Mouse (Mus musculus): Measurements from ENCODE around the gene Pus7l. TPM values are rescaled to one million over a fixed set of nuclear protein-coding genes. Genes with fewer than 3 reads are reported as not detected.

The Pus7l gene
- total RNA-seq (2021), result 1 to 10 TPM; 1.7 to 2.1 TPM
- long read RNA-seq, experiment 1, partial matches to known transcripts, result 1 of 3 reads
- long read RNA-seq, experiment 1, other reads (novel, unspliced or antisense), result 0 of 3 reads
- long read RNA-seq, experiment 2, partial matches to known transcripts, result 1 of 2 reads
- long read RNA-seq, experiment 2, other reads (novel, unspliced or antisense), result 0 of 2 reads

DNA sequence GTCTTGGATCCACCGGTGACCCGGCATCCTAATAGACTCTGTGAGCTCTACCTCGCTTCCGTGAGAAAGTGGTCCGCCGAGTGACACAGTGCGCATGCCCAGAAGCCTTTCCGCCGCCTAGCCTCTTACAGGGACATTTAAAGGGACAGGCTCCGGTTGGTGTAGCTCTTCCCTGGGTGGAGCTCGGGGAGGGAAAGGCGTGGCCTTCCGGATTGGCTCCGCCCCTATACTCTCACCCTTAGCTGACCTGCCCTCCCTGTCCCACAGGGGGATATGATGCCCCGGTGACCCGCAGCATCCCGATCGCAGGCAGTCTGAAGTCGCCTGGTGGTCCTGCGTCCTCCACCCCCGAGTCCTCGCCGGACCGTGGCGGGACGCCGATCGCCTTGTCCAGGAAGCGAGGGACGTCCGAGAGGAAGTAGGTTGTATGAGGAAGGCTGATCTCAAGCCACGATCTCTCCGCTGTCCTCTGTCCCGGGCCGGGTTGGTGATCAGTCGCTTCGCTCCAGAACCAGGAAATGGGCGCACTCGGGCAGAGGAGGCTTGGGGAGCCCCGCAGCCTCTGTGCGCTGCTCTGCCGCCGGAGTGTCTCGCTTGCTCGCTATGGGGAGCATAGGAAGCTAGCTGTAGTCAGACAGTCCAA lies at the start of gene Pus7l, which contains the start of gene Irak4:
Gene Pus7l, minus strand, starts transcription at position 139 of the 643 bp plus-strand sequence.
Gene Irak4, plus strand, starts transcription at position 235 of the 643 bp plus-strand sequence.
- DNase-seq, result peak; percentile 93
- intact Hi-C loops (cut with DNase I; ENCODE audit: low total_unique reads), result no loop called here

DNA sequence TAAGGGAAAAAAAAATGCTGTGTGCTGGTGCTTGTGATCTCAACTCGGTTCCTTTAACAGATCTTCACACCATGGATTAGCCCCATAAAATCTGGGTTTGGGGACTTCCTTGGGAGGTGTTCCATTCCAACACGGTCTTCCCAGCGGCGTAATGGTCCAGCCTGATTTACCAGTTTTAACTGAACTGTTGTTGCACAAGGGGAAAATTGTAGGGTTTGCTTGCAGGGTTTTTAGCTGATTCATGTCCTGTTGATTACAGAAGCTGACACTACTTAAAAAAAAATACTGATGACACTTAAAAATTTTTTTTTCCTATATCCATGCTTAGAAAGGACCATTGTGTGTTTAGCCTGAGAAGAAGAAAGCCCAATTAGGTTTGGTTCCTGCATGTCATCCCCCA lies 48.0 kb upstream of the Pus7l start:
- intact Hi-C loops (cut with DNase I; ENCODE audit: low total_unique reads), result no loop called here
- no peak for DNase-seq

DNA sequence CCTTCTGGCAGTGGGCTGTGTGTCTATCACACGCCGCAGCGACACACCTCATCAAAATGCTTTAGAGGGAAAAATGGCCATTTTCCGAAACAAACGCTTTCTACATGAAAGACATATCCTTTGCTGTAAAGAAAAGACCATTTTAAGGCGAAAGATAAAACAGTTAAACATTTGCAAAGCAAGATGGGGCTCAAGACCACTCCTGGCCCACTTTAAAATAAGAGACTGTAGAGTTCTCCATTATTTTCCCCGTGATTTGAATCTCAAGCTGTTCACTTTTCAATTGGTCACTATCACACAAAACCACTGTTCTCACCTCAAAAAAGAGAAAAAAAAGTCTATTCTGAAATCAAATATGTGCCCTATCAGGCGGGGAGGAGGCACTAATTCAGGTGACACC lies 46.7 kb upstream of the Pus7l start:
- intact Hi-C loops (cut with DNase I; ENCODE audit: low total_unique reads), result no loop called here
- no peak for DNase-seq

DNA sequence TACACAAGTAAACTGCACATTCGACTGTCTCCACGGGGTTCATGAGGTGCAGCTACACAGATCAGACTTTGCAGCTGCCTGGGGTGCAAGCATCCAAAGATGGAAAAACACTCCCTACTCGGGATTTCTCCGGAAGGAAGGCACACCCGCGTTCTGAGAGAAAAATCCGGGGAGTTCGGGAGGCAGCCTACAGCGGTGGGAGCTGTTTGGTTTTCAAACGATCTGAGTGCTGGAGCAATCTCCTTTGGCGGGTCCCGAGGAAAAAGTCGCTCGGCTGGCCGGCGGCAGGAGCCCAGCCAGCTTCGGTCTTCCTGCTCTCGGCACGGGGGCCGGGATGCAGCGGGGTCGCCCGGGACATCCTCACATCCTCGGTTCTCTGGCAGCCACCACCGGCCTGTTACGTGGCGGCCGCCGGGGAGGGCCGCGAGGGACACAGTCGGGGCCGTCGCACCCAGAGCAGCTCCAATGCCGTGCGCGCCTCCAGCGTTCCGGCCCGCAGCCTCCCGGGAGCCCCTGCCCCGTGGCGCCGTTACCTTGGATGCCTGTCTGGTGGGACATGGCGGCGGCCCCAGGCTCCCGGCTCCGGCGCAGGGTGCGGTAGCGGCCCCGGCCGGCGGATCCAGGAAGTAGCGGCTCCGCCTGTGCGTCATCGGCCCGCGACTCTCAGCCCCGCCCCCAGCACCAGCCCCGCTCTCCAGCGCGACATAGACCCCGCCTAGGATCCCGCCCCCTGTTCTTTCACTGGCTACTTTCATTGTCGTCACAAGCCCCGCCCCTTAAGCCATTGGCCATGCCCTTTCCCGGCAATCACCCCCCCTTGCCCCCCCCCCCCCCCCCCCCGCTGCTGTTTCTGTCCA lies 46.1 kb upstream of the Pus7l start, which contains the start of gene Twf1:
Gene Twf1, minus strand, starts transcription at position 671 of the 857 bp plus-strand sequence.
- intact Hi-C loops (cut with DNase I; ENCODE audit: low total_unique reads), result no loop called here
- DNase-seq, result peak; percentile 99

DNA sequence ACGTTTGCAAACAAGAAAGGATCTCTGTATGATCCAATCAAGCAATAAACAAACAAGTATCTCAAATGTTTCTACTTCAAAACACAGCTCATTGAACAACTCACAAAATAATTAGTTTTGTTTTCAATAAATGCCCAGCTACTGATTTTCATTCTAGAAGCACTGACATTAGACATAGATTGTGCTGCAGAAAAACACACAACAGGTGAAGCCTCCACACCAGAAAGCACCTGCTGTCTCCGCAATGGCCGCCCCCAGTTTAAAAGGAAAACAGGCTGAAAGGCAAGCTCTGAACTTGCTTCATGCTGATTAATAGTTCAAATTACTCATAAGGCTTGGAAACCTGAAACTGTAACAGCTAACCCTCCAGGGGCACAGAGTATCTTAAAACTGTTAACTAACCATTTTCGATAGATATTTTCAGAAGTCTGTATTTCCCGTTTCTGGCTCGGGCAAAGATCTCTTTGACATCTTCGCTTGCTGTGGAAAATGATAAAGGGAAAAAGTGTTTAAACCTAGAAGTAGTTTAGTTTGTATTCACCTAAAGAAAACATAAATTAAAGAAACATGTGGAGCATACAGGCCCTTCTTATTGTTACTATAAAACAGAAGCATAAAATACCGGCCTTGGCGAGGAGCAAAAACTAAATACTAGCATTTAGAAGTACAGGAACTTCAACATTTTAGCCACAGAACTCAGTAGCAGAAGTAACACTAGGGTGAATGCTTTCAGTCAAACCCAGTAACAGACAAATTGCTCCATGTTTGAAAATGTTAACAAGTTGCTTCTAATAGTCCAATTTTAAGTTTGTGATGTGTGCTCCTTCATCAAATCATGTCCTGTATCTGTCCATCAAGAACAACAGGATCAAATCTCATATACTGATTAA lies 44.7 kb upstream of the Pus7l start:
- no peak for DNase-seq
- intact Hi-C loops (cut with DNase I; ENCODE audit: low total_unique reads), result no loop called here

DNA sequence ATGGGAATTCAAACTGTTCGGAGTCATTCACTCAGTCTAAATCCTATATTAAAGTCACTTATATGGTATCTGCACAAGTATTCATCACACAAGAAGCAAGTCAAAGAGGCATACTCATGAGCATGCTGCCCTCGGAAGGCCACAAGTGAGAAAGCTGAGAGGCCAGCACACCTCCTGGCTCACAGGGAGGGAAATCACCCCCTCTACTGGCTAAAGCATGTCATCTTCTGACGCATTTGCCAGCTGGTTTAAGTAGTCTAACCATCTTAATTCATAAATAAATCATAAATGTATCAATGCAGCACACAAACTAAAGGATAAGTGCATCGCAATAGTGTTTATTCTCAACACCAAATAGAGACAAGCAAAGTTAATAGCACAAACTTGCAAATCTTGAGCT lies 41.4 kb upstream of the Pus7l start:
- DNase-seq, result no peak
- intact Hi-C loops (cut with DNase I; ENCODE audit: low total_unique reads), result no loop called here

DNA sequence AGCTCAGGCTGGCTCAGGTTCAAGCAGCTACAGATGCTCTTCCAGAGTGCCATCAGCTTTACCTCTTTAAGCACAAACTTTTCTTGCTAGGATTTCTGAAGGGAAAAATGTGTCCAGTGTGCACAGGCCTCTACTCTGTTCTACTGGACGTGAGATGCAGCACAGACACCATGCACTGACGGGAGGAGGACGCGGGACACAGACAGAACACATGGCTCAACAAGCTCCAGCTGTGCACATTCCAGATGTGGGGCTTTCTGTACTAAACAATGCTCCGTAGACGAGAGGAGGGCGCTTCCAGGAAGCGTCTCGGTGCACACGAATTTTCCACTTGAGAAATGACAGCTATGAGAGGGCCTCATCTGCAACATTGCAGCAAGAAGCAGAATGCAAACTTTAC lies 39.8 kb upstream of the Pus7l start:
- no peak for DNase-seq
- intact Hi-C loops (cut with DNase I; ENCODE audit: low total_unique reads), result no loop called here

DNA sequence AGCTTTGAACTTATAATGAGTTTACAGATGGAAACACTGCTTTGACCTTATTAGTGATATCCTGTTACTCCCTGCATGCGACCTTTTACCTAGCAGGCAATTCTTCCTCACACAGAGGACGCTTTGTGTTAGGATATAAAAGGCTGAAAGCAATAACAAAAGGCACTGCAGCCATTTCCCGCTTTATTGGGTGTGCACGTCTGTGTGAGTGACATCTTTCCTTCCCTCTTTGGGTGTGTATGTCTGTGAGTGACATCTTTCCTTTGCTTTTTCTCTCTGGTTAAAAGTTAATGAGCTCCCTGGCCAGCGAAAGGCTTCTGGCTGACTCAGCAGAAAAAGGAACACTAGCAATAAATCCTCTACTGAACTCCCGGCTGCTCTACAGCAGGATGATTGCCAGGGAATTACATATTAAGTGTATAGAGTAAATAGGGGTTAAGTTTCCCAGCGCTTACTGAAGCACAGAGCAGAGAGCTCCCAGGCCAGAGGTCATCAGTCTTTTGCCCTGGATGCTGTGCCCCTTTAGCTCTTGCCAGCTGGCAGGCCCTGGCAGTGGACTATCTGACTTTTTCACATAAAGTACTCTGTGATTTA lies 38.8 kb upstream of the Pus7l start:
- DNase-seq, result no peak
- intact Hi-C loops (cut with DNase I; ENCODE audit: low total_unique reads), result no loop called here

DNA sequence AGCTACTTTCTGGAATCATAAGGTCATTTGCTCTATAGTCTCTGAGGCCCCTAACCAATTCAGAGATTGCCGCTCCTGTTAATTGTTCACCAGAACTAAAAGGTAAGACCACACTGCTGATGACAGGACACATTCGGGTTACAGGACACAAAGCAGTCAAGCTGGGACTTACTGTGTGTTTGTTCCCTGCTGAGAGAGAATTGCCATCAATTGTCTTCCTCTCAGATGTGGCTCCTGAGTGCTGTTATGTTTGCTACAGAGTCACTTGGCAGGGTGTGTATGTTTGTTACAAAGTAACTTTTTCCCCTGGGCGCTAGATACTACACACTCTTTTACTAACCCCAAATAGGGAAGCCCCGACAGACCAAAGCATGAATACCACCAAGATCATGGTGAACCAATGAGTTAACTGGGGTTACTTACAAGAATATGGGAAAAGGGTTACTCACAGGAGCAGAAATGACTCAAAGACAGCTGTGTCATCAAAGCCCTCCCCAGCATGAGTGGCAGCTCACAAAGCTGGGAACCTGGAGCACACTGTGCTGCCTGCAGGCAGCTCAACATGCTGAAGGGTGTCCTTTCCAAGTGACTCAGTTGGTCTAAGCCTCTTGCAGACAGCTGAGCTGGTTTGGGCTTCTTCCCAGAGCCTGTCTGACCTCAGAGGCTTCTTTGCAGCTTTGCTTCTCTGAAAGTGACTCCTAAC lies 31.4 kb upstream of the Pus7l start:
- no peak for DNase-seq
- intact Hi-C loops (cut with DNase I; ENCODE audit: low total_unique reads), result no loop called here

DNA sequence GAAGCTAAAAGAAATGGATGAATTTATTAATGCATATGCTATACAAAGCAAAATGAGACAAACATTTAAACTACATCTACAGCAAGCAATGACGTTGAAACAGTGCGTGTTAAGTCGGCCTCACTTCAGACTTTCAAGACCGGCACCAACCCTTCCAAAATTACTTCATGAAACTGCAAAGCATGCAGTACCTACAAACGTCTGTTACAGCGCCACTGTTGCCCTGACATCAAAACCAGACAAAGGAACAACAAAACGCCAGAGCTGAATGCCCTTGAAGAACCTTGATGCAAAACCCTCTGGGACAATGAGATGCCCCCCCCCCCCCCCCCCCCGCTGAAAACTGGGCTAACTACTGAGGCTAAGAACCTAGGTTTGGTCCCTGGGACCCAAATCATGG lies 29.4 kb upstream of the Pus7l start:
- intact Hi-C loops (cut with DNase I; ENCODE audit: low total_unique reads), result no loop called here
- DNase-seq, result no peak

DNA sequence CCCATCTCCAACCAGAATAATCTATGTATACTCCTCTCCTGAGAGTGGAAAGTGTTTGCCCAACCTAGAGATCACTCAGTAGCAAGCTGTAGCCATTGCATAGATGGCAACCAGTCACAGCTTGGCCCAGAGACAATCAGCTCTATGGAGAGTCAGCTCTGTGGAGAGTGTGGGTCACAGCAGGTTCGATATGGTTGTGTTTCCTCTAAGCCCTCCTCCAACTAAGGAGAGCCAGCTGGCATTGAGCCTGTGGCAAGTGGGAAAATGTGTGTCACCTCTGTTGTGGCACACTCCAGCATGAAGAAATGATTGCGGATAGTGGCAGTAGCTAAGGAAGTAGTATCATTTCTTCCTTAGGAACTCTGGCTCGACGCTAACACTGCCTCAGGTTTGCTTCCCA lies 28.2 kb upstream of the Pus7l start:
- DNase-seq, result no peak
- intact Hi-C loops (cut with DNase I; ENCODE audit: low total_unique reads), result no loop called here

DNA sequence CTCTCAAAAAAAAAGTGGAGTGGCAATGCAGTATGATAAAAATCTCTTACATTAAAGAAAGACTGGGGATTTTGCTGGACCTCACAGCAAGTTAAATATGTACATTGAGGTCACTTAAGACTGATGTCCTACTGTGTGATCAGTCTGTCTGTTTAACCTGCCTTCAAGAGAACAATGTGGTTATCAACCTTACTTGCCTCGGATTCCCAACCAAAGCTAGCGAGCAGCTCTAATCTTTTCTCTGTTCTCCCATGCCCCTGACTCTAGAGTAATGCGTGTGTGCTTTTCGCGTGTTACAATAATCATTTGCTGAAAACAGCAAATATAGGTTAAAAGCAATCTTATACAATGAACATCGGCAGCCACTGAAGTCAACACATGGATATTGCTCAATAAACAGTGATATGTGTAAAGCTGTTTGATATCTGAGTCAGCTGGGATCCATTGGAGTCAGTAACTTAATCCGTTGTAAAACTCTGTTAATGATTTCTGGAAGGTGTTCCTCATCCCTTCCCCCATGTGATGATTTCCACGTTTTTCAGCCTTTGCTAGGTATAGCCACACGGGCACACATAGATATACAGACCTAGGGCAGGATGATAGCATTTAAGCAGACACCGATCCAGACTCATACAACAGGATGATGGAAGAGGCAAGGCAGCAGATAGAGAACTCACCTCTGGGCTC lies 25.3 kb upstream of the Pus7l start:
- intact Hi-C loops (cut with DNase I; ENCODE audit: low total_unique reads), result no loop called here
- no peak for DNase-seq

DNA sequence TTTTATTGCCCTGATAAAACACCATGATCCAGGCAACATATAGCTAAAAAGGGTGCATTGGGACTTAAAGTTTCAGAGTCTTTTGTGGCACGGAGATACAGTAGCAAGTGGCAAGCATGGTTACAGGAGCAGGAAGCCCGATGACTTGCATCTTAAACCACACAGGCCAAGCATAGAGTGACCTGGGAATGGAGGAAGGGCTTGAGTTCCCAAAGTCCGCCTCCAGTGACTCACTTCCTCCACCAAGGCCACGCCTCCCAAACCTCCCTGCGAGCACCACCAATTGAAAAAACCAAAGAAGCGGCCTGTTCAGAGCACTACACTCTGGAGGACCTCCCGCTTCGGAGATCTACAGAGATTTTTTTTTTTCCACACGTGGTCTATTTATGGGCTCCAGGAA lies 22.5 kb upstream of the Pus7l start:
- no peak for DNase-seq
- intact Hi-C loops (cut with DNase I; ENCODE audit: low total_unique reads), result no loop called here

DNA sequence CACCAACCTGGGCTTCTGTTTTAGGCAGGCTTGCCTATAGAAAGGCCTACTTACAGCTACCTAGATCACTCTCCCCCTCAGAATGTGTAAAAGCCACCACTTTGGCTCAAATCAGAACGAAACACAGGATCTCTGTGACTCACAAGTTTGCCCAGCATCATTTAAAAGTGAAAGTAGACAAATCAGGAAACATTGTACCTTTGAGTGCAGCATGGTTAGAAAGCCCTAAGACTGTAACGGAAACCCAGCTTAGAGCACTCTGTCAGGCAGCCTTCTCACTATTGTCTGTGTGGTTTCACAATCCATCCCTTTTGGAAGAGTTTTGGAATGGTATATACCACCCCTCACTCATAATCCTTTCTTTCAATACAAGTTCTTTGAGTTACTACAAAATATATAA lies 21.6 kb upstream of the Pus7l start:
- intact Hi-C loops (cut with DNase I; ENCODE audit: low total_unique reads), result no loop called here
- DNase-seq, result no peak

DNA sequence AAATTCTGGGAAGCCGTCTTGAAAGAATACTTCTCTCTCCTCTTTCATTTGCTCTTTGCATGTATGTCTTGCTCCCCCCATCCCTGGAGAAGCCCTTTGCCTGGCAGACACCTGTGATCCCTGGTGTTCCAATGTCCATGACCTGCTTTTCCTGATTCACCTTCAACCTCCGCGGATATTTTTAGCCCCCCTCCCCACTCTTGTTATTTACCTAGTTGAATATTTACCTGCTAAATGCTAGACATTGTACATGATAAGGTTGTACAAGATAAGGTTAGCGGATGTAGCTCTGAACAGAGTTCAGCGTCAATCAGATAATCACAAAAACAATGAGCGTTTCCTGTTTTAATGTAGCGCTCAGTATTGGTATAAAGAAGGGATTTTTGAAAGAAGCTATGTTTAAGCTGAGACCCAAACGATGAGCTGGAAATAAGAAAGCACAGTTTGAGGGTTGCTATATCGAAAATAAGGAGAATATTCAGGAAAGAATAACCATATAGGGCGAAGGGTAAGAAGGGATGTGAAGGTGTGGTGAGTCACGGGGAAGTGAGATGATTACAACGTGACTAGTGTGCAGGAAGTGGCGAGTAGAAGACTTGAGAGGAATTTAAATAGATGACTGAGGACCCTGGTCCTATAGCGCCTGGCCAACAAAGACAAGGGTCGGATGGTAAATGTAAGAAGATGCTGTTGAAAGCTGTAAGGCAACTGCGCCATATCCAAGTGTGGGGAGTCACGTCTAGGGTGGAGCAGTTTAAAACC lies 15.7 kb upstream of the Pus7l start:
- no peak for DNase-seq
- intact Hi-C loops (cut with DNase I; ENCODE audit: low total_unique reads), result no loop called here

DNA sequence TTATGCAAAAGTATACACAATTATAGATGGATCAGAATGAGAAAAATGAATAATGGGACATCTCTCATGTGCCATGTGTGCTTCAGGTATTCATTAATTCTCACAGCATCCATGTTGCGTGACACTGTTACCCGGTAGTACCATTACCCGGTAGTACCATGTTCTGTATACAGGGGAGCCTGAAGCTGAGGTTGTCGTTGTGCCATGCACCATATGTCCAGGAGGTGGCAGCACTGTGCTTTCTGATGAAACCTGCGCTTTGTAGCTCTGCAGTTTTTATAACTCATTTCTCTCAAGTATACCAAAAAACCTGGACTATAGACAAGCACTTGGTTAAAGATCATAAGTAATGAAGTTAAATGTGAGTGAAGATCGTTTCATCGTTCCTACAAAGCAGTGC lies 14.1 kb upstream of the Pus7l start:
- peak; percentile 79 for DNase-seq
- intact Hi-C loops (cut with DNase I; ENCODE audit: low total_unique reads), result no loop called here

DNA sequence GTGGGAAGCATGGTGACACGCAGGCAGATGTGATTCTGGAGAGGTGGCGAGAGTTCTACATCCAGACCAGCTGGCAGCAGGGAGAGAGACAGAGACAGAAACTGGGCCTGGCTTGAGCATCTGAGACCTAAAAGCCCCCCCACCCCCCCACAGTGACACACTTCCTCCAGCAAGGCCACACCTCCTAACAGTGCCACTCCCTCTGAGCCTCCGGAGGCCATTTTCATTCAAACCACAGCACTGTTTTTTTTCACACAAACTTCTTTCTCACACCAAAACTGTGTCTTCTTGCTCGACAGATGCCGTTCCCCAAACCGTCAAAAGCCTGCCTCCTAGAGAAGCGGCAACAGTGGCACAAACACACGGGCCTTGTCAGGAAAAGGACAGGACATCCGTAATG lies 10.2 kb upstream of the Pus7l start:
- no peak for DNase-seq
- intact Hi-C loops (cut with DNase I; ENCODE audit: low total_unique reads), result loop anchor here (5.0 kb wide), 1 partner anchor 109 kb away; no protein-coding TSS in a partner anchor
